Mouse (Mus musculus) E14TG2a.4 (cell line): Measurements from ENCODE around the gene Adamtsl1.

Source experiments
- H3K27me3 ChIP-seq: 2 replicates; pipeline ENCODE4 v1.6.1; 2014; ENCODE audit warnings: low read length, control low read depth; ENCODE audit not compliant: insufficient read depth
- H3K36me3 ChIP-seq: 2 replicates; pipeline ENCODE4 v1.6.1; 2014; ENCODE audit warnings: low read length, control low read depth; ENCODE audit not compliant: insufficient read depth
- H3K4me1 ChIP-seq: replicated peaks from 2 replicates; pipeline ENCODE4 v1.6.1; 2014; ENCODE audit warnings: low read depth, low read length, control low read depth
- H3K4me3 ChIP-seq: replicated peaks from 2 replicates; pipeline ENCODE4 v1.5.1; 2014; ENCODE audit warnings: mild to moderate bottlenecking, low read length
- H3K9me3 ChIP-seq: 2 replicates; pipeline ENCODE4 v1.6.1; 2014; ENCODE audit warnings: low read length, control low read depth
- CTCF ChIP-seq: conservative IDR thresholded peaks from 2 replicates; pipeline ENCODE4 v1.5.1; 2014; ENCODE audit warnings: low read length
- NANOG ChIP-seq: IDR thresholded peaks from 2 replicates; pipeline ENCODE4 v1.6.1; 2014; ENCODE audit warnings: borderline replicate concordance, low read length, mixed read lengths
- POU5F1 ChIP-seq: IDR thresholded peaks from 2 replicates; pipeline ENCODE4 v1.6.1; 2014; ENCODE audit warnings: low read length, borderline replicate concordance

Gene Adamtsl1

GRCm38 (mm10) chr4:86383124-86383523 is 869.2 kb downstream of the Adamtsl1 start:
- H3K27me3 ChIP-seq: no peaks in the 10 kb centered on the region
- no peaks in the 10 kb centered on the region for H3K36me3 ChIP-seq
- TF ChIP-seq CTCF: no peak
- TF ChIP-seq NANOG: no peak
- no peak for TF ChIP-seq POU5F1
- H3K4me1 ChIP-seq: peaks cover 3% of the 10 kb centered on the region; the same call in 1 of the 2 replicates
- no peaks in the 10 kb centered on the region for H3K9me3 ChIP-seq
- no peak overlapping the region for H3K4me3 ChIP-seq

GRCm38 (mm10) chr4:86385121-86385520 is 871.1 kb downstream of the Adamtsl1 start:
- H3K4me1 ChIP-seq: peaks cover 3% of the 10 kb centered on the region; the same call in 1 of the 2 replicates
- H3K4me3 ChIP-seq: no peak overlapping the region
- no peaks in the 10 kb centered on the region for H3K27me3 ChIP-seq
- no peaks in the 10 kb centered on the region for H3K9me3 ChIP-seq
- H3K36me3 ChIP-seq: no peaks in the 10 kb centered on the region
- no peak for TF ChIP-seq NANOG
- TF ChIP-seq CTCF: no peak
- TF ChIP-seq POU5F1: no peak

GRCm38 (mm10) chr4:86388430-86388829 is 874.5 kb downstream of the Adamtsl1 start:
- no peaks in the 10 kb centered on the region for H3K27me3 ChIP-seq
- TF ChIP-seq POU5F1 (no peak), NANOG (no peak), CTCF (no peak)
- H3K9me3 ChIP-seq: no peaks in the 10 kb centered on the region
- H3K4me3 ChIP-seq: no peak overlapping the region
- no peaks in the 10 kb centered on the region for H3K4me1 ChIP-seq
- no peaks in the 10 kb centered on the region for H3K36me3 ChIP-seq

GRCm38 (mm10) chr4:86391176-86391575 is 877.2 kb downstream of the Adamtsl1 start:
- no peaks in the 10 kb centered on the region for H3K27me3 ChIP-seq
- H3K4me1 ChIP-seq: no peaks in the 10 kb centered on the region
- TF ChIP-seq POU5F1 (no peak), CTCF (no peak), NANOG (no peak)
- no peaks in the 10 kb centered on the region for H3K9me3 ChIP-seq
- H3K4me3 ChIP-seq: no peak overlapping the region
- H3K36me3 ChIP-seq: no peaks in the 10 kb centered on the region

- no peaks in the 10 kb centered on the region for H3K4me1 ChIP-seq
- H3K36me3 ChIP-seq: no peaks in the 10 kb centered on the region
- H3K9me3 ChIP-seq: no peaks in the 10 kb centered on the region
- H3K27me3 ChIP-seq: no peaks in the 10 kb centered on the region
- H3K4me3 ChIP-seq: no peak overlapping the region
- no peak for TF ChIP-seq POU5F1
- TF ChIP-seq CTCF: no peak
- no peak for TF ChIP-seq NANOG
These were observed 881.7 kb downstream of the Adamtsl1 start for GRCm38 (mm10) chr4:86395636-86396035.

GRCm38 (mm10) chr4:86396672-86397288 is 882.8 kb downstream of the Adamtsl1 start:
- TF ChIP-seq NANOG: no peak
- no peak for TF ChIP-seq CTCF
- no peak for TF ChIP-seq POU5F1
- Histone ChIP-seq H3K9me3 (no peaks in the 10 kb centered on the region), H3K4me3 (no peak overlapping the region)

GRCm38 (mm10) chr4:86397470-86397869 is 883.5 kb downstream of the Adamtsl1 start:
- H3K27me3 ChIP-seq: no peaks in the 10 kb centered on the region

More at GRCm38 (mm10) chr4:86396672-86397288, 882.8 kb downstream of the Adamtsl1 start:
- H3K36me3 ChIP-seq: no peaks in the 10 kb centered on the region
- no peaks in the 10 kb centered on the region for H3K4me1 ChIP-seq
- H3K27me3 ChIP-seq: no peaks in the 10 kb centered on the region

GRCm38 (mm10) chr4:86401116-86401515 is 887.1 kb downstream of the Adamtsl1 start:
- Histone ChIP-seq H3K4me3 (no peak overlapping the region), H3K27me3 (no peaks in the 10 kb centered on the region), H3K9me3 (no peaks in the 10 kb centered on the region), H3K36me3 (no peaks in the 10 kb centered on the region), H3K4me1 (no peaks in the 10 kb centered on the region)
- TF ChIP-seq CTCF (no peak), POU5F1 (no peak), NANOG (no peak)

More at GRCm38 (mm10) chr4:86397470-86397869, 883.5 kb downstream of the Adamtsl1 start:
- Histone ChIP-seq H3K4me3 (no peak overlapping the region), H3K36me3 (no peaks in the 10 kb centered on the region), H3K4me1 (no peaks in the 10 kb centered on the region), H3K9me3 (no peaks in the 10 kb centered on the region)
- TF ChIP-seq POU5F1: no peak
- TF ChIP-seq CTCF: no peak
- no peak for TF ChIP-seq NANOG

- no peaks in the 10 kb centered on the region for H3K36me3 ChIP-seq
These were observed 892.7 kb downstream of the Adamtsl1 start for GRCm38 (mm10) chr4:86406501-86407199.

More at GRCm38 (mm10) chr4:86406501-86407199, 892.7 kb downstream of the Adamtsl1 start:
- H3K4me3 ChIP-seq: no peak overlapping the region
- no peak for TF ChIP-seq CTCF
- no peak for TF ChIP-seq NANOG
- no peak for TF ChIP-seq POU5F1
- no peaks in the 10 kb centered on the region for H3K27me3 ChIP-seq
- H3K9me3 ChIP-seq: no peaks in the 10 kb centered on the region
- H3K4me1 ChIP-seq: no peaks in the 10 kb centered on the region
